9 mouse cellular contexts compared by ENCODE assay signal in genomic region chr4:136312616-136313015, GRCm38 (mm10). TPM values are rescaled to one million over a fixed set of nuclear protein-coding genes. Genes with fewer than 3 reads are reported as not detected.
DNase-seq lines count a peak whose midpoint lies in the region; ATAC-seq and TF ChIP-seq lines count a peak whose summit lies in the region.
"Had no signal": no experiment of that assay in that cellular context is flagged by ENCODE, and none has a peak within 500 bp of the region (broad histone marks: within the 10 kb centered on the region; RNA-seq: fewer than 3 reads in every experiment).

No protein-coding gene starts in this region.

- H3K4me3 ChIP-seq in erythroblast, embryonic 14.5 days (replicated peaks), result peak overlapping the region; percentile 93
- H3K4me3 ChIP-seq in spleen, adult 2 months (ENCODE audit: extremely low read depth, insufficient read depth, insufficient read length), result peak overlapping the region; percentile 17; the same call in 1 of the 2 replicates
- H3K4me3 ChIP-seq in limb, embryonic 14.5 days (replicated peaks; ENCODE audit: low read length), result peak overlapping the region; percentile 100
- peak overlapping the region; percentile 100; the same call in 1 of the 2 replicates for H3K4me3 ChIP-seq in stomach, postnatal 0 days (ENCODE audit: low read depth, low read length)

- H3K4me1 ChIP-seq in erythroblast, embryonic 14.5 days (ENCODE audit: control insufficient read depth), result peaks cover 44% of the 10 kb centered on the region
- peaks cover 6% of the 10 kb centered on the region for H3K4me1 ChIP-seq in spleen, adult 2 months (ENCODE audit: control insufficient read depth, insufficient read depth, insufficient read length)
- peaks cover 31% of the 10 kb centered on the region for H3K4me1 ChIP-seq in limb, embryonic 14.5 days (ENCODE audit: control insufficient read depth, insufficient read depth, low read length)
- peaks cover 2% of the 10 kb centered on the region; the same call in 1 of the 2 replicates for H3K4me1 ChIP-seq in stomach, postnatal 0 days (replicated peaks; ENCODE audit: control insufficient read depth, insufficient read depth)

- TF ChIP-seq POLR2A in spleen, adult 2 months (IDR thresholded peaks at IDR 0.05; ENCODE audit: low read depth, low read length), result no peak
- no peak for TF ChIP-seq POLR2A in limb, embryonic 14.5 days (IDR thresholded peaks at IDR 0.05; ENCODE audit: borderline replicate concordance, extremely low read depth, insufficient read depth, insufficient read length)

- DNase-seq in spleen, adult 2 months (ENCODE audit: low read depth in 1 of 2, low spot score in 2 of 2), result no peak
- DNase-seq in spleen, postnatal 36 days (ENCODE audit: low spot score in 2 of 2), result no peak
- no peak for DNase-seq in limb, embryonic 14.5 days (ENCODE audit: low spot score)
- no peak for DNase-seq in stomach, postnatal 0 days (ENCODE audit: low spot score)
- no peak for DNase-seq in kidney, postnatal 10 days

- no peak for TF ChIP-seq CTCF in spleen, adult 2 months (IDR thresholded peaks at IDR 0.05; ENCODE audit: extremely low read depth, insufficient read depth, insufficient read length, insufficient replicate concordance)
- no peak for TF ChIP-seq CTCF in stomach, postnatal 0 days (IDR thresholded peaks at IDR 0.05; ENCODE audit: low read depth)

- H3K36me3 ChIP-seq in erythroblast, embryonic 14.5 days (ENCODE audit: control insufficient read depth), result peaks cover 46% of the 10 kb centered on the region
- H3K36me3 ChIP-seq in spleen, adult 2 months (ENCODE audit: control insufficient read depth, insufficient read depth, low read length), result peaks cover 2% of the 10 kb centered on the region
- H3K36me3 ChIP-seq in limb, embryonic 14.5 days (ENCODE audit: control insufficient read depth, insufficient read depth, low read length), result peaks cover 12% of the 10 kb centered on the region
- H3K36me3 ChIP-seq in stomach, postnatal 0 days (ENCODE audit: control insufficient read depth, insufficient read depth, low read length), result no peaks in the 10 kb centered on the region

- H3K9ac ChIP-seq in limb, embryonic 14.5 days (ENCODE audit: low read depth, low read length, severe bottlenecking), result peak overlapping the region; percentile 100
- H3K9ac ChIP-seq in stomach, postnatal 0 days (ENCODE audit: low read length), result no peak overlapping the region

- no peaks in the 10 kb centered on the region for H3K9me3 ChIP-seq in erythroblast, embryonic 14.5 days (ENCODE audit: control insufficient read depth, low read length)
- H3K9me3 ChIP-seq in limb, embryonic 14.5 days (ENCODE audit: control insufficient read depth, low read length), result no peaks in the 10 kb centered on the region
- no peaks in the 10 kb centered on the region for H3K9me3 ChIP-seq in stomach, postnatal 0 days (ENCODE audit: control insufficient read depth, low read length)

- no peak for TF ChIP-seq EP300 in stomach, postnatal 0 days (optimal IDR thresholded peaks at IDR 0.05)

- H3K27me3 ChIP-seq in erythroblast, embryonic 14.5 days (ENCODE audit: control insufficient read depth), result no peaks in the 10 kb centered on the region
- no peaks in the 10 kb centered on the region for H3K27me3 ChIP-seq in spleen, adult 2 months (ENCODE audit: control insufficient read depth, insufficient read depth, low read length)
- no peaks in the 10 kb centered on the region for H3K27me3 ChIP-seq in limb, embryonic 14.5 days (ENCODE audit: control insufficient read depth, insufficient read depth, low read length)
- H3K27me3 ChIP-seq in stomach, postnatal 0 days (ENCODE audit: control insufficient read depth, insufficient read depth, low read length), result no peaks in the 10 kb centered on the region

- H3K4me2 ChIP-seq in limb, embryonic 14.5 days (replicated peaks; ENCODE audit: low read depth, low read length, severe bottlenecking), result peak overlapping the region; percentile 68
- H3K4me2 ChIP-seq in stomach, postnatal 0 days (replicated peaks; ENCODE audit: low read depth), result peak overlapping the region; percentile 82

- WGBS in spleen, adult 2 months, result 11% methylated on average over 4 of the region's 4 CpGs
- whole genome bisulfite sequencing in limb, embryonic 14.5 days, result 17% methylated on average over 4 of the region's 4 CpGs
- WGBS in stomach, postnatal 0 days, result 11% methylated on average over 4 of the region's 4 CpGs

- no peak for ATAC-seq in erythroblast, adult 5-6 weeks (replicated peaks; ENCODE audit: low FRiP score, poor library complexity, severe bottlenecking)
- ATAC-seq in limb, embryonic 14.5 days (ENCODE audit: low FRiP score, low read depth), result no peak
- no peak for ATAC-seq in stomach, postnatal 0 days (ENCODE audit: low FRiP score, low TSS enrichment)
- ATAC-seq in inflammation-experienced regulatory T-cells, adult 6 months, result no peak

- no peak overlapping the region for H3K27ac ChIP-seq in spleen, adult 2 months (ENCODE audit: insufficient read depth, low read length)
- H3K27ac ChIP-seq in limb, embryonic 14.5 days (replicated peaks; ENCODE audit: low read depth, low read length), result no peak overlapping the region
- no peak overlapping the region for H3K27ac ChIP-seq in stomach, postnatal 0 days (replicated peaks)
- H3K27ac ChIP-seq: macrophage had no signal

RNA-seq across cellular contexts. Expression of gene Hnrnpr, which starts 1.9 kb away (rescaled TPM):
- 5.8 and 6.6 TPM in 2 replicates for polyA plus RNA-seq in erythroblast, embryonic 14.5 days (2012)
- total RNA-seq in erythroblast, adult 5-6 weeks (2015; ENCODE audit: low replicate concordance), result 41.1 and 67.9 TPM in 2 replicates
- total RNA-seq in erythroblast, adult 5-6 weeks (2017; ENCODE audit: low replicate concordance), result 112 and 119 TPM in 2 replicates
- polyA plus RNA-seq in spleen, adult 2 months (2012; rRNA removed), result 7.9 and 8.2 TPM in 2 replicates
- 96.8 and 135 TPM in 2 replicates for polyA plus RNA-seq in limb, embryonic 14.5 days (2012; rRNA removed)
- polyA plus RNA-seq in limb, embryonic 14.5 days (2014; fragmentation: Nextera tagmentation; extraction: Ambion mirVana), result 163 and 179 TPM in 2 replicates
- polyA plus RNA-seq in stomach, postnatal 0 days (2015; fragmentation: Nextera tagmentation; extraction: Ambion mirVana), result 54.2 and 54.8 TPM in 2 replicates
- polyA plus RNA-seq in inflammation-experienced regulatory T-cells, adult 6 months (2017; shearing (Covaris generic)), result 100 to 1,000 TPM in 1 of 3 experiments, 10 to 100 TPM in 2; 97.2 to 105 (median 98.5) TPM

RNA-seq across cellular contexts. Expression of gene Zfp46, which starts 28.1 kb away (rescaled TPM):
- 0.17 and 0.27 TPM in 2 replicates for polyA plus RNA-seq in erythroblast, embryonic 14.5 days (2012)
- total RNA-seq in erythroblast, adult 5-6 weeks (2015; ENCODE audit: low replicate concordance), result 2.5 and 2.7 TPM in 2 replicates
- total RNA-seq in erythroblast, adult 5-6 weeks (2017; ENCODE audit: low replicate concordance), result 2.8 and 7.0 TPM in 2 replicates
- 8.4 and 12.7 TPM in 2 replicates for polyA plus RNA-seq in spleen, adult 2 months (2012; rRNA removed)
- polyA plus RNA-seq in limb, embryonic 14.5 days (2012; rRNA removed), result 39.6 and 47.0 TPM in 2 replicates
- polyA plus RNA-seq in limb, embryonic 14.5 days (2014; fragmentation: Nextera tagmentation; extraction: Ambion mirVana), result 28.2 and 30.2 TPM in 2 replicates
- 8.8 and 9.0 TPM in 2 replicates for polyA plus RNA-seq in stomach, postnatal 0 days (2015; fragmentation: Nextera tagmentation; extraction: Ambion mirVana)
- polyA plus RNA-seq in inflammation-experienced regulatory T-cells, adult 6 months (2017; shearing (Covaris generic)), result 10 to 100 TPM in 1 of 3 experiments, 1 to 10 TPM in 2; 6.2 to 10.4 (median 8.1) TPM

Comparison
In these comparisons a context has a peak if more than half of its experiments do, and no peak if none do; other contexts are left out.
1. H3K4me3 ChIP-seq: peak in every context shown above with its lines; median percentile 100 in limb, embryonic 14.5 days; 100 in stomach, postnatal 0 days; 93 in erythroblast, embryonic 14.5 days; 17 in spleen, adult 2 months.